Mouse (Mus musculus): Measurements from ENCODE around the gene Snap25. TPM values are rescaled to one million over a fixed set of nuclear protein-coding genes. Genes with fewer than 3 reads are reported as not detected.

The Snap25 gene
- polyA plus RNA-seq, 1 experiment from 2014 or later, result 162 TPM

- Histone ChIP-seq H3K9ac (no peak overlapping the region), H3K4me2 (peak overlapping the region; percentile 45), H3K9me3 (no peaks in the 10 kb centered on the region), H3K36me3 (replicated peaks) (no peaks in the 10 kb centered on the region), H3K4me1 (peaks cover 23% of the 10 kb centered on the region), H3K27ac (no peak overlapping the region), H3K27me3 (replicated peaks) (no peaks in the 10 kb centered on the region), H3K4me3 (no peak overlapping the region)
- 66% methylated on average over 1 of the region's 1 CpGs for WGBS
- no peak for ATAC-seq (replicated peaks)
These were observed 3.1 kb downstream of the Snap25 start for GRCm38 (mm10) chr2:136716400-136716799.

- peaks cover 8% of the 10 kb centered on the region; the same call in 1 of the 2 replicates for H3K4me1 ChIP-seq
- no peak overlapping the region for H3K4me3 ChIP-seq
- H3K36me3 ChIP-seq (replicated peaks), result no peaks in the 10 kb centered on the region
- H3K27ac ChIP-seq, result no peak overlapping the region
- H3K4me2 ChIP-seq, result no peak overlapping the region
- 32% methylated on average over 4 of the region's 4 CpGs for WGBS
- no peaks in the 10 kb centered on the region for H3K9me3 ChIP-seq
- H3K27me3 ChIP-seq (replicated peaks), result no peaks in the 10 kb centered on the region
- H3K9ac ChIP-seq, result no peak overlapping the region
- no peak for ATAC-seq (replicated peaks)
These were observed 7.0 kb downstream of the Snap25 start for GRCm38 (mm10) chr2:136720235-136720634.

GRCm38 (mm10) chr2:136738260-136738659 lies 25.0 kb downstream of the Snap25 start:
- H3K9ac ChIP-seq, result no peak overlapping the region
- H3K27ac ChIP-seq, result no peak overlapping the region
- ATAC-seq (replicated peaks), result no peak
- no peak overlapping the region for H3K4me2 ChIP-seq
- no peaks in the 10 kb centered on the region for H3K4me1 ChIP-seq
- WGBS, result 74% methylated on average over 2 of the region's 2 CpGs
- no peak overlapping the region for H3K4me3 ChIP-seq
- H3K36me3 ChIP-seq (replicated peaks), result no peaks in the 10 kb centered on the region
- H3K9me3 ChIP-seq, result no peaks in the 10 kb centered on the region
- no peaks in the 10 kb centered on the region for H3K27me3 ChIP-seq (replicated peaks)

GRCm38 (mm10) chr2:136742230-136742629 lies 29.0 kb downstream of the Snap25 start:
- Histone ChIP-seq H3K9me3 (no peaks in the 10 kb centered on the region), H3K4me3 (no peak overlapping the region), H3K4me2 (no peak overlapping the region), H3K36me3 (replicated peaks) (no peaks in the 10 kb centered on the region), H3K9ac (no peak overlapping the region), H3K27me3 (replicated peaks) (no peaks in the 10 kb centered on the region), H3K27ac (no peak overlapping the region), H3K4me1 (peaks cover 5% of the 10 kb centered on the region)
- WGBS, result 80% methylated on average over 2 of the region's 2 CpGs
- ATAC-seq (replicated peaks), result no peak

- WGBS, result 70% methylated on average over 2 of the region's 2 CpGs
- Histone ChIP-seq H3K9me3 (no peaks in the 10 kb centered on the region), H3K4me1 (peaks cover 5% of the 10 kb centered on the region), H3K9ac (no peak overlapping the region), H3K36me3 (replicated peaks) (no peaks in the 10 kb centered on the region), H3K4me2 (no peak overlapping the region), H3K27ac (peak overlapping the region; percentile 38; the same call in 1 of the 2 replicates), H3K4me3 (no peak overlapping the region), H3K27me3 (replicated peaks) (no peaks in the 10 kb centered on the region)
- peak; percentile 77 for ATAC-seq (replicated peaks)
These were observed 31.6 kb downstream of the Snap25 start for GRCm38 (mm10) chr2:136744683-136745326.

GRCm38 (mm10) chr2:136745327-136745994 lies 32.2 kb downstream of the Snap25 start:
- H3K27ac ChIP-seq, result peak overlapping the region; percentile 38; the same call in 1 of the 2 replicates
- no peaks in the 10 kb centered on the region for H3K27me3 ChIP-seq (replicated peaks)
- 58% methylated on average over 7 of the region's 7 CpGs for WGBS
- H3K4me3 ChIP-seq, result no peak overlapping the region
- H3K9ac ChIP-seq, result no peak overlapping the region
- peaks cover 5% of the 10 kb centered on the region for H3K4me1 ChIP-seq
- no peaks in the 10 kb centered on the region for H3K9me3 ChIP-seq
- ATAC-seq (replicated peaks), result no peak
- no peak overlapping the region for H3K4me2 ChIP-seq
- H3K36me3 ChIP-seq (replicated peaks), result no peaks in the 10 kb centered on the region

GRCm38 (mm10) chr2:136753682-136754081 lies 40.4 kb downstream of the Snap25 start:
- H3K4me1 ChIP-seq, result peaks cover 6% of the 10 kb centered on the region
- H3K4me2 ChIP-seq, result no peak overlapping the region
- WGBS, result 19% methylated on average over 3 of the region's 3 CpGs
- peak; percentile 68 for ATAC-seq (replicated peaks)
- no peaks in the 10 kb centered on the region for H3K9me3 ChIP-seq
- H3K36me3 ChIP-seq (replicated peaks), result no peaks in the 10 kb centered on the region
- no peak overlapping the region for H3K4me3 ChIP-seq
- H3K9ac ChIP-seq, result no peak overlapping the region
- no peak overlapping the region for H3K27ac ChIP-seq
- H3K27me3 ChIP-seq (replicated peaks), result no peaks in the 10 kb centered on the region

GRCm38 (mm10) chr2:136758809-136759551 lies 45.7 kb downstream of the Snap25 start:
- 0 out of 2 replicates have a peak, but pooled peaks have one; percentile 3 for ATAC-seq (replicated peaks)
- no peak overlapping the region for H3K4me2 ChIP-seq
- H3K4me1 ChIP-seq, result no peaks in the 10 kb centered on the region
- H3K4me3 ChIP-seq, result no peak overlapping the region
- no peaks in the 10 kb centered on the region for H3K36me3 ChIP-seq (replicated peaks)
- 0 out of 2 replicates have a peak overlapping the region, but pooled peaks have one; percentile 17 for H3K27ac ChIP-seq
- no peak overlapping the region for H3K9ac ChIP-seq
- H3K9me3 ChIP-seq, result no peaks in the 10 kb centered on the region
- no peaks in the 10 kb centered on the region for H3K27me3 ChIP-seq (replicated peaks)
- WGBS, result 68% methylated on average over 5 of the region's 5 CpGs

GRCm38 (mm10) chr2:136778156-136778555 lies 64.9 kb downstream of the Snap25 start:
- Histone ChIP-seq H3K27ac (no peak overlapping the region), H3K27me3 (replicated peaks) (no peaks in the 10 kb centered on the region), H3K4me2 (no peak overlapping the region), H3K4me3 (no peak overlapping the region), H3K36me3 (replicated peaks) (peaks cover 10% of the 10 kb centered on the region), H3K9me3 (no peaks in the 10 kb centered on the region), H3K4me1 (no peaks in the 10 kb centered on the region), H3K9ac (no peak overlapping the region)
- WGBS, result 87% methylated on average over 2 of the region's 2 CpGs
- ATAC-seq (replicated peaks), result no peak

GRCm38 (mm10) chr2:136778674-136779073 lies 65.4 kb downstream of the Snap25 start:
- no peak for ATAC-seq (replicated peaks)
- H3K4me3 ChIP-seq, result no peak overlapping the region
- H3K9ac ChIP-seq, result no peak overlapping the region
- H3K27me3 ChIP-seq (replicated peaks), result no peaks in the 10 kb centered on the region
- no peak overlapping the region for H3K4me2 ChIP-seq
- H3K4me1 ChIP-seq, result no peaks in the 10 kb centered on the region
- peaks cover 10% of the 10 kb centered on the region for H3K36me3 ChIP-seq (replicated peaks)
- 91% methylated on average over 3 of the region's 3 CpGs for WGBS
- no peaks in the 10 kb centered on the region for H3K9me3 ChIP-seq
- no peak overlapping the region for H3K27ac ChIP-seq

- Histone ChIP-seq H3K9me3 (no peaks in the 10 kb centered on the region), H3K4me2 (no peak overlapping the region), H3K4me3 (no peak overlapping the region), H3K36me3 (replicated peaks) (peaks cover 11% of the 10 kb centered on the region), H3K9ac (no peak overlapping the region), H3K27ac (no peak overlapping the region), H3K4me1 (no peaks in the 10 kb centered on the region), H3K27me3 (replicated peaks) (no peaks in the 10 kb centered on the region)
- no peak for ATAC-seq (replicated peaks)
These were observed 67.0 kb downstream of the Snap25 start for GRCm38 (mm10) chr2:136780268-136780667.

GRCm38 (mm10) chr2:136784310-136784709 lies 71.1 kb downstream of the Snap25 start:
- no peak for ATAC-seq (replicated peaks)
- Histone ChIP-seq H3K36me3 (replicated peaks) (0 out of 2 replicates have a peak, but pooled peaks cover 5% of the 10 kb centered on the region), H3K4me1 (no peaks in the 10 kb centered on the region), H3K27ac (no peak overlapping the region), H3K27me3 (replicated peaks) (no peaks in the 10 kb centered on the region), H3K9ac (no peak overlapping the region), H3K9me3 (no peaks in the 10 kb centered on the region), H3K4me3 (no peak overlapping the region), H3K4me2 (no peak overlapping the region)
- 88% methylated on average over 4 of the region's 4 CpGs for WGBS

All from midbrain, embryonic 15.5 days (tissue).